Mouse (Mus musculus): ENCODE results near the gene Ptprr.

GRCm38 (mm10) chr10:116132233-116132632, 114.2 kb downstream of the Ptprr start:
- TF ChIP-seq POLR2A (IDR thresholded peaks at IDR 0.05; ENCODE audit: borderline replicate concordance, control insufficient read depth, low read depth, low read length) (no peak), CTCF (IDR thresholded peaks at IDR 0.05; ENCODE audit: control insufficient read depth, insufficient read depth, low read length) (no peak)
